Mouse (Mus musculus) adipose tissue, adult 10 weeks (tissue): ENCODE data around the gene Defb10. TPM values are rescaled to one million over a fixed set of nuclear protein-coding genes. Genes with fewer than 3 reads are reported as not detected.

Experiments used
- polyA plus RNA-seq: library from polyadenylated mRNA; stranded (reverse); fragments of 350-450 nt; fragmentation: Illumina TruSeq; extraction: RNeasy Lipid Tissue Mini Kit (QIAGEN cat#74804); gene quantifications from one replicate; pipeline ENCODE4 v1.2.3, GENCODE M21; 2014; ENCODE audit warnings: low read depth, low replicate concordance

Gene Defb10
- polyA plus RNA-seq: 21.5 TPM

DNA sequence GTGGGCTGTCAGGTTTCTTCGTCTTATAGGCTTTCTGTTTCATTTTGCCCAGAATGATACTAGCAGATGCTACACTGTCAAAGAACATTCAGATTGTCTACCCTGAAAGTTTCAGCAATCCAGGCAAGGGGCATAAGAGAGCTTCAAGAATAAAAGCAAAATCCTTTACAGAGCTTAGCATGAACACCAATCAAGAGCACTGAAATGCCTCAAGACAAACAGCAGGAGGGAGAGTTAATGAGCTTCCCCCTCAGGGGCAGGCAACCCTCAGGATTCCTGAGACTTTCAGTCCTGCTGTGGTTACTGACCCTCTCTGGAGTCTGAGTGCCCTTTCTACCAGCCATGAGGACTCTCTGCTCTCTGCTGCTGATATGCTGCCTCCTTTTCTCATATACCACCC, at the start of gene Defb10:
Gene Defb10 (plus strand): TSS at position 316 of the 400 bp plus-strand sequence.

DNA sequence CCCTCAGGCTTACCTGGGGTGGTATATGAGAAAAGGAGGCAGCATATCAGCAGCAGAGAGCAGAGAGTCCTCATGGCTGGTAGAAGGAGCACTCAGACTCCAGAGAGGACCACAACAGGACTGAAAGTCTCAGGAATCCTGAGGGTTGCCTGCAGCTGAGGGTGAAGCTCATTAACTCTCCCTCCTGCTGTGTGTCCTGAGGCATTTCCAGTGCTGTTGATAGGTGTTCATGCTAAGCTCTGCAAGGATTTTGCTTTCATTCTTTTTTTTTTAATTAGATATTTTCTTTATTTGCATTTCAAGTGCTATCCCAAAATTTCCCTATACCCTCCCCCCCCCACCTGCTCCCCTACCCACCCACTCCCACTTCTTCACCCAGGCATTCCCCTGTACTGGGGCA, 26.6 kb downstream of the Defb10 start, which contains the start of gene Defb9:
Gene Defb9 (minus strand): TSS at position 101 of the 400 bp plus-strand sequence.

GRCm38 (mm10) chr8:21906290-21906689, 47.6 kb downstream of the Defb10 start, which contains the start of gene Defb11:
Defb11 (minus strand) TSS chr8:21906412.

Other genes with a start within 250 kb of the Defb10 start
- gene Defa26, start 240.7 kb upstream of the Defb10 start, polyA plus RNA-seq: not detected
- gene Defa17, start 203.1 kb upstream of the Defb10 start, polyA plus RNA-seq: not detected
- not detected for gene Defa34, start 193.1 kb upstream of the Defb10 start, polyA plus RNA-seq
- 2.5 TPM for gene AY761184, start 155.3 kb upstream of the Defb10 start, polyA plus RNA-seq
- 1.1 TPM for gene Defa24, start 124.4 kb upstream of the Defb10 start, polyA plus RNA-seq
- not detected for gene Defb50, start 35.4 kb upstream of the Defb10 start, polyA plus RNA-seq
- 235 TPM for gene Defb2, start 19.0 kb upstream of the Defb10 start, polyA plus RNA-seq
- 17.0 TPM for gene Defb9, start 26.5 kb downstream of the Defb10 start, polyA plus RNA-seq
- 172 TPM for gene Defb11, start 47.5 kb downstream of the Defb10 start, polyA plus RNA-seq
- gene Defb15, start 73.8 kb downstream of the Defb10 start, polyA plus RNA-seq: 1,651 TPM
- not detected for gene Defb35, start 79.5 kb downstream of the Defb10 start, polyA plus RNA-seq
- 28.2 TPM for gene Defb13, start 87.9 kb downstream of the Defb10 start, polyA plus RNA-seq
- gene Fam90a1a, start 99.8 kb downstream of the Defb10 start, polyA plus RNA-seq: 0.31 TPM
- gene Ccdc70, start 110.9 kb downstream of the Defb10 start, polyA plus RNA-seq: 4.4 TPM
- 0.17 TPM for gene Atp7b, start 201.4 kb downstream of the Defb10 start, polyA plus RNA-seq
- gene Alg11, start 201.8 kb downstream of the Defb10 start, polyA plus RNA-seq: 9.1 TPM